Mouse (Mus musculus) ES-E14 (cell line): ENCODE results near the gene Fam13a.

Source experiments
- CHD2 ChIP-seq: IDR thresholded peaks from 2 replicates; pipeline ENCODE4 v1.6.1; 2014; ENCODE audit warnings: mild to moderate bottlenecking, low read depth, low read length, inconsistent platforms
- HCFC1 ChIP-seq: IDR thresholded peaks from 2 replicates; pipeline ENCODE4 v1.6.1; 2012; ENCODE audit warnings: low read length, inconsistent platforms, borderline replicate concordance; ENCODE audit not compliant: insufficient read depth
- MAFK ChIP-seq: IDR thresholded peaks from 2 replicates; pipeline ENCODE4 v1.6.1; 2014; ENCODE audit warnings: mild to moderate bottlenecking, low read depth, low read length, inconsistent platforms; ENCODE audit not compliant: insufficient read depth
- ZC3H11A ChIP-seq: IDR thresholded peaks from 2 replicates; pipeline ENCODE4 v1.6.1; 2012; ENCODE audit warnings: low read depth, mild to moderate bottlenecking, inconsistent platforms, low read length, borderline replicate concordance
- ZNF384 ChIP-seq: IDR thresholded peaks from 2 replicates; pipeline ENCODE4 v1.6.1; 2012; ENCODE audit warnings: low read depth, low read length, inconsistent platforms

GRCm38 (mm10) chr6:59004630-59005029, 19.7 kb downstream of the Fam13a start:
- TF ChIP-seq ZNF384 (no peak), CHD2 (no peak), ZC3H11A (no peak), MAFK (no peak), HCFC1 (no peak)
